Mouse (Mus musculus) heart, embryonic 11.5 days (tissue): Measurements from ENCODE around the gene Ptpn7. TPM values are rescaled to one million over a fixed set of nuclear protein-coding genes. Genes with fewer than 3 reads are reported as not detected.
"Not testable (repeated sequence)": the region's sequence is repeated elsewhere in the genome, so short reads cannot be mapped to it uniquely, and the experiment has no call there.

ENCODE experiments used
- ATAC-seq: fragments of 200-750 bp; cut with Nextera tagmentation; replicated peaks from 2 replicates; pipeline ENCODE4 v1.8.0; 2017; ENCODE audit warnings: moderate library complexity; ENCODE audit not compliant: insufficient number of reproducible peaks, low FRiP score, low TSS enrichment
- H3K27ac ChIP-seq: fragments of 300-500 bp; sonication (generic); 2 replicates; pipeline ENCODE4 v1.5.1; 2014; ENCODE audit warnings: mild to moderate bottlenecking, low read depth, low read length
- H3K27me3 ChIP-seq: fragments of 300-500 bp; sonication (generic); 2 replicates; pipeline ENCODE4 v1.6.1; 2014; ENCODE audit warnings: mild to moderate bottlenecking, low read length, mixed read lengths; ENCODE audit not compliant: control insufficient read depth, insufficient read depth
- H3K36me3 ChIP-seq: fragments of 300-500 bp; sonication (generic); 2 replicates; pipeline ENCODE4 v1.6.1; 2014; ENCODE audit warnings: mild to moderate bottlenecking, low read length, moderate library complexity, mixed read lengths; ENCODE audit not compliant: control insufficient read depth, insufficient read depth
- H3K4me1 ChIP-seq: fragments of 300-500 bp; sonication (generic); 2 replicates; pipeline ENCODE4 v1.6.1; 2014; ENCODE audit warnings: low read length; ENCODE audit not compliant: control insufficient read depth, insufficient read depth
- H3K4me2 ChIP-seq: fragments of 300-500 bp; sonication (generic); 2 replicates; pipeline ENCODE4 v1.6.1; 2014; ENCODE audit warnings: mild to moderate bottlenecking, moderate library complexity
- H3K4me3 ChIP-seq: fragments of 300-500 bp; sonication (generic); 2 replicates; pipeline ENCODE4 v1.5.1; 2014; ENCODE audit warnings: low read depth, low read length
- H3K9ac ChIP-seq: fragments of 300-500 bp; sonication (generic); 2 replicates; pipeline ENCODE4 v1.6.1; 2014; ENCODE audit warnings: mild to moderate bottlenecking, low read depth, low read length, moderate library complexity
- H3K9me3 ChIP-seq: fragments of 300-500 bp; sonication (generic); replicated peaks from 2 replicates; pipeline ENCODE4 v1.6.1; 2016; ENCODE audit warnings: low read length; ENCODE audit not compliant: control insufficient read depth
- WGBS: fragments of 180-500 bp; shearing (Covaris S2); extraction: QIAGEN DNeasy Blood & Tissue Kit; methylation state at CpG from one replicate; pipeline ENCODE4 v1.1.7; 2014; ENCODE audit not compliant: insufficient replicate concordance; 5-methylcytosine and 5-hydroxymethylcytosine counted together
- polyA plus RNA-seq: library from polyadenylated mRNA; unstranded; fragments of >200 nt; fragmentation: Nextera tagmentation; extraction: Ambion mirVana; gene quantifications from 2 replicates; pipeline ENCODE4 v1.2.1, GENCODE M21; 2014

Gene Ptpn7
- polyA plus RNA-seq, 1 experiment from 2014 or later = 2.0 TPM

GRCm38 (mm10) chr1:135181275-135181674 lies 48.8 kb downstream of the Ptpn7 start:
- Histone ChIP-seq H3K9ac (no peak overlapping the region), H3K27ac (no peak overlapping the region), H3K4me1 (peaks cover 4% of the 10 kb centered on the region), H3K4me3 (no peak overlapping the region), H3K36me3 (no peaks in the 10 kb centered on the region), H3K9me3 (no peaks in the 10 kb centered on the region), H3K4me2 (no peak overlapping the region), H3K27me3 (peaks cover 38% of the 10 kb centered on the region)
- ATAC-seq = no peak
- 62% methylated on average over 4 of the region's 4 CpGs for WGBS

GRCm38 (mm10) chr1:135181880-135182623 lies 49.6 kb downstream of the Ptpn7 start:
- Histone ChIP-seq H3K9me3 (no peaks in the 10 kb centered on the region), H3K27me3 (peaks cover 44% of the 10 kb centered on the region), H3K9ac (no peak overlapping the region), H3K4me3 (no peak overlapping the region), H3K36me3 (no peaks in the 10 kb centered on the region), H3K27ac (no peak overlapping the region), H3K4me1 (peaks cover 4% of the 10 kb centered on the region), H3K4me2 (no peak overlapping the region)
- ATAC-seq = no peak
- 82% methylated on average over 8 of the region's 8 CpGs for WGBS

GRCm38 (mm10) chr1:135182975-135183374 lies 50.5 kb downstream of the Ptpn7 start:
- WGBS = 51% methylated on average over 3 of the region's 3 CpGs
- H3K27ac ChIP-seq = no peak overlapping the region
- ATAC-seq = no peak
- H3K9ac ChIP-seq = no peak overlapping the region
- no peaks in the 10 kb centered on the region for H3K36me3 ChIP-seq
- peaks cover 4% of the 10 kb centered on the region for H3K4me1 ChIP-seq
- peaks cover 48% of the 10 kb centered on the region for H3K27me3 ChIP-seq
- H3K4me2 ChIP-seq = no peak overlapping the region
- no peaks in the 10 kb centered on the region for H3K9me3 ChIP-seq
- no peak overlapping the region for H3K4me3 ChIP-seq

GRCm38 (mm10) chr1:135183448-135183847 lies 50.9 kb downstream of the Ptpn7 start:
- Histone ChIP-seq H3K27ac (no peak overlapping the region), H3K9ac (no peak overlapping the region), H3K4me1 (peaks cover 4% of the 10 kb centered on the region), H3K9me3 (no peaks in the 10 kb centered on the region), H3K4me3 (no peak overlapping the region), H3K4me2 (no peak overlapping the region), H3K36me3 (no peaks in the 10 kb centered on the region), H3K27me3 (peaks cover 48% of the 10 kb centered on the region)
- WGBS = 50% methylated on average over 3 of the region's 4 CpGs
- ATAC-seq = no peak

- H3K27ac ChIP-seq = no peak overlapping the region
- WGBS = 48% methylated on average over 11 of the region's 11 CpGs
- no peak for ATAC-seq
- no peak overlapping the region for H3K9ac ChIP-seq
- peaks cover 47% of the 10 kb centered on the region for H3K27me3 ChIP-seq
- no peaks in the 10 kb centered on the region for H3K9me3 ChIP-seq
- H3K4me3 ChIP-seq = no peak overlapping the region
- no peaks in the 10 kb centered on the region for H3K36me3 ChIP-seq
- no peak overlapping the region for H3K4me2 ChIP-seq
- H3K4me1 ChIP-seq = peaks cover 4% of the 10 kb centered on the region
These were observed 51.6 kb downstream of the Ptpn7 start for GRCm38 (mm10) chr1:135183941-135184570.

- H3K4me2 ChIP-seq = no peak overlapping the region
- ATAC-seq = no peak
- 42% methylated on average over 5 of the region's 5 CpGs for WGBS
- no peak overlapping the region for H3K27ac ChIP-seq
- H3K36me3 ChIP-seq = no peaks in the 10 kb centered on the region
- H3K27me3 ChIP-seq = peaks cover 42% of the 10 kb centered on the region
- peaks cover 4% of the 10 kb centered on the region for H3K4me1 ChIP-seq
- H3K4me3 ChIP-seq = no peak overlapping the region
- no peak overlapping the region for H3K9ac ChIP-seq
- no peaks in the 10 kb centered on the region for H3K9me3 ChIP-seq
These were observed 53.4 kb downstream of the Ptpn7 start for GRCm38 (mm10) chr1:135185936-135186335.

DNA sequence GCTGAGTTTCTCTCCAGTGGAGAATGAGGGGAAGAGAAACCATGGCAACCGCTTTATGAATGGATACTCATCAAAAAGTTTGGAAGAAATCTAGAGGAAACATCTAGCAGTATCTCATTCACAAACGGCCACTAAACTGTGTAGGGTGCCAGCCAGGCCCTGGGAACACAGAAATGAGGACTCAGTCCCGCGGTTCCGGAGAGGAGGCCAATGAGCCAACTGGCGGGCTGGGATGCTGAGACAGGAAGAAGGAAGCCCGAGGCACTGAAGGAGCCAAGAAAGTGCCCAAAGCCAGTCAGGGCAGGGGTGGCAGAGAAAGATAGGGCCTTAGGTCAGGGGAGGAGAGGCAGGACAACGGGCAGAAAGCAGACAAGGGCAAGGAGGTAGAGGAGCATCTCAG lies 53.9 kb downstream of the Ptpn7 start:
- no peak overlapping the region for H3K9ac ChIP-seq

GRCm38 (mm10) chr1:135187016-135187415 lies 54.5 kb downstream of the Ptpn7 start:
- 36% methylated on average over 2 of the region's 2 CpGs for WGBS
- ATAC-seq, H3K27ac ChIP-seq, H3K9me3 ChIP-seq, H3K9ac ChIP-seq, H3K36me3 ChIP-seq, H3K4me2 ChIP-seq, H3K4me1 ChIP-seq, H3K4me3 ChIP-seq: not testable (repeated sequence)
- peaks cover 37% of the 10 kb centered on the region for H3K27me3 ChIP-seq

More for the DNA sequence above, 53.9 kb downstream of the Ptpn7 start:
- Histone ChIP-seq H3K4me3 (no peak overlapping the region), H3K27ac (no peak overlapping the region), H3K36me3 (no peaks in the 10 kb centered on the region), H3K4me2 (no peak overlapping the region), H3K4me1 (peaks cover 4% of the 10 kb centered on the region), H3K27me3 (peaks cover 42% of the 10 kb centered on the region), H3K9me3 (no peaks in the 10 kb centered on the region)
- no peak for ATAC-seq
- WGBS = 31% methylated on average over 8 of the region's 8 CpGs
